Mouse (Mus musculus): Measurements from ENCODE around the gene Pms1.
"Not testable (repeated sequence)": the region's sequence is repeated elsewhere in the genome, so short reads cannot be mapped to it uniquely, and the experiment has no call there.

The Pms1 gene

GRCm38 (mm10) chr1:53296581-53297383 is at the start of gene Pms1, which contains the start of the genes Ormdl1 and Gm28778:
Gene Pms1 (minus strand): TSS chr1:53297018.
Gene Ormdl1 (plus strand): TSS chr1:53297095.
Gene Gm28778 (plus strand): TSS chr1:53297111.
- DNase-seq: peak; percentile 96 to 97

GRCm38 (mm10) chr1:53341071-53341470 is 44.3 kb upstream of the Pms1 start:
- DNase-seq: no peak

DNA sequence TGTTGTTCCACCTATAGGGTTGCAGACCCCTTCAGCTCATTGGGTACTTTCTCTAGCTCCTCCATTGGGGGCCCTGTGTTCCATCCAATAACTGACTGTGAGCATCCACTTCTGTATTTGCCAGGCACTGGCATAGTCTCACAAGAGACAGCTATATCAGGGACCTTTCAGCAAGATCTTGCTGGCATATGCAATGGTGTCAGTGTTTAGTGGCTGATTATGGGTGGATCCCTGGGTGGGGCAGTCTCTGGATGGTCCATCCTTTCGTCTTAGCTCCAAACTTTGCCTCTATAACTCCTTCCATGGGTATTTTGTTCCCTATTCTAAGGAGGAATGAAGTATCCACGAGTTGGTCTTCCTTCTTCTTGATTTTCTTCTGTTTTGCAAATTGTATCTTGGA is 40.6 kb upstream of the Pms1 start:
- not testable (repeated sequence) for DNase-seq

DNA sequence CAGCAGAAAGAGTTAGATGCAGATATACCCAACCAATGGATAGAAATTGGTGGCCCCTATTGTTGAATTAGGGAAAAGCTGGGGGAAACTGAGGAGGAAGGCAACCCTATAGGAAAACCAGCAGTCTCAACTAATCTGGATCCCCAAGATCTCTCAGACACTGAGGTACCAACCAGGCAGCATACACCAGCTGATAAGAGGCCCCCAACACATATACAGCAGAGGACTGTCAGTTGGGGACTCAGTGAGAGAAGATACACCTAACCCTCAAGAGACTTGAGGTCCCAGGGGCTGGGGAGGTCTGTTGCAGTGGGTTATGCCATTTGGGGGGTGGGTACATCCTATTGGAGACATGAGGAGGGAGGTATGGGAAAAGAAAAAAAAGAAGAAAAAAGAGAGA is 38.6 kb upstream of the Pms1 start:
- no peak for DNase-seq

DNA sequence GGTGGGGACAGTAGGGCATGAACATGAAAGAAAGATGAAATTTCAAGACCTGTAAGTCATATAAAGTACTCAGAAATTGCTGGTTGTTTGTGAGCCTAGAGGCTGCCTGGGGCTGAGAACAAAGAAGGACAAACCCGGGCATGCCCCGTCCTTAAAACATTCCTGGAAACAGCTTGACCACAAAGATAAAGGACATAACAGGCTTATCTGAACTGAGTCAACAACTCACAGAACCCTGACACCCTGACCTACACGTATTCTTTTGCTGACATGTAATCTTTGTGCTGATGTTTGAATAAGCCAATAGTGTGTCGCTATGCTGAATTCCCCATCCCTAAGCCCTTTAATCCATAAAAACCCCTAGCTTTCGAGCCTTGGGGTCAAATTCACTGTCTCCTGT is 36.7 kb upstream of the Pms1 start:
- not testable (repeated sequence) for DNase-seq

DNA sequence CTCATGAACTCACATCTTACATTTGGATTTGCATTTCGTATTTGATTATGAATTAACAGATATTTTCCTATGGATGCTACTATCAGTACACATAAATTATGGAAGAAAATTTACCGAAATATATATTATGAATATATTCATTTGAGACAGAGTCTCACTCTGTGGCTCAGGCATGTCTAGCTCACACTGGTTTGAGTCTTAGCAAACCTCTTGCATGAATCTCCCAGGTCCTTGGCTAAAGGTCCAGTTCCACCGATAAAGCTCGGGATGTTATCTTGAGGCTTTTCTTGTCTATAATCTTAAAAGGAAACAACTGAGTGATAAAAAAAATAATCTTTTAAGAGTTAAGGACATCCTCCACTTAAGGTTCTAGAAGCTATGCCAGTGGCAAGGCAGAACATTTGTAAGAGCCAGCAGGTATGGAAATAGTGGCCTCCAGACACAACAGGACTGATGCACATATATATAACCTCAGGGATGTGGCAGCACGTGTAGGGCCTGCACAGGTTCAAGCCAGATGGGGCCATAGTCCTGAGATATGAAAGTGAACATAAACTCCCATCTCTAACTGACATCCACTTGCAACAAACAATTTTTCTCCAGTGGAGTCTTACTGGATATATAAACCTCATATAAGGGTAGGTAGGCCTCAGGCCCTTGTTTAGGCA is 28.1 kb upstream of the Pms1 start:
- DNase-seq: no peak

DNA sequence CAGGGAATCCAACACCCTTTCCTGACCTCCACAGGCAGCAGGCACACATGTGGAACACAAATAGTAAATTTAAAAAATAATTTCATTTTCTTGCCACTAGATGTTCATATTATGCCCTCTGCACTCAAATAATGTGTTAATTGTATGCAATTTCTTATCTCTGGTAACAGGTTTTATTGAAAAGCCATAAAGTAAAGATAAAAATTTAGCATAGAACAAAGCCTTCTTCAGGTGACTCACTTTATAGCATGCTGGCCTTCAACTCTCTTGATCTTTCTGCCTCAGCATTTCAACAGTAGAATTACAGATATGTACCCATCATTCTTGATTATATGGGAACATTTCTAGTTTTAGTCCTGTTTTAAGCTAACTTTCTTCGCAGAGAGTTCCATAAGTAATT is 27.5 kb upstream of the Pms1 start:
- no peak for DNase-seq

- DNase-seq: no peak
Observed at GRCm38 (mm10) chr1:53323254-53323653, 26.4 kb upstream of the Pms1 start.

- DNase-seq: no peak
Observed at GRCm38 (mm10) chr1:53321662-53322344, 25.0 kb upstream of the Pms1 start.

DNA sequence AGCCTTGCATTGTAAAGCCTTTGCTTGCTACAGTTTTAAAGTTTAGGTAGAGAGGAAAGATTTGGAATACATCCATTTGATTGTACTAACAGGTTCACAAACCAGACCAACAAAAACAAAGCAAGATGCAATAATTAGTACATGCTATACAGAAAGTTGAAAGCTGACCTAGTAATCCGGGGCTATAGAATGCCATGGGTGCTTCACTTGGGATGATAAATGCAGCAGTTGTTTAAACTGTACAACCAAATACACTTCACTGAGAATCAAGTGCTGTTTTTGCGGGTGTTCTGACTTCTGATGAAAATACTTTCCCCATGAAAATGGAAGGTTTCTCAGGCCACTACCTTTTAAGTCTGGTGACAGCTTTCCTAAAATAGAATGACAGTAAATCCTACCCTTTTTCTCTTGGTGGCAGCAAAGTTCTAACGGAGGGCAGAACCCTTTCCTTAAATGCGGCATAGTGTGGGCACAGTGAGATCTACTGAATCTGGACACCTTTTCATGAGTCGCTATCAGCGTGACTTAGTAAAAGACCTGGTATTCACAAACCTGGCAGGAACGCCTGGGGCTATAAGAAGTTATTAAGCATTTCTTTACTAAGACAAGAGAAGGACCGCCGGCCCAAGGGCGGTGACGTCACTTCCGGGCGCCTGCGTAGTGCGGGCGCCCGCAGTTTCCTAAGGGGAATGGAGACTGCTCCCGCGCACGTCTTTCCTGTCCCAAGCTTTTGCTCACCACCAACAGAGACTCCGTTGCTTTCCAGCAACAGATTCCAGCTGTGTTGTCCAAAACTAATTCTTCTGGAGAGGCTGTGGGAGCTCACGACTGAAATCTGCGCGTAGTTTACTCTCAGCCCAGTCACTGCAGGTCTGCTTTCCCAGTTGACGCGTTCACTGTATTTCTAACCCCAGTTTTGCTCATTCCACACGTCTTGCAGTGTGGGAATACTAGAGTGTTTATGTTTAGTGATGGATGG is 16.5 kb upstream of the Pms1 start, which contains the start of gene Osgepl1:
TSS of gene Osgepl1 (plus strand) at position 636 of the 979 bp plus-strand sequence.
- DNase-seq: peak; percentile 84 to 94

DNA sequence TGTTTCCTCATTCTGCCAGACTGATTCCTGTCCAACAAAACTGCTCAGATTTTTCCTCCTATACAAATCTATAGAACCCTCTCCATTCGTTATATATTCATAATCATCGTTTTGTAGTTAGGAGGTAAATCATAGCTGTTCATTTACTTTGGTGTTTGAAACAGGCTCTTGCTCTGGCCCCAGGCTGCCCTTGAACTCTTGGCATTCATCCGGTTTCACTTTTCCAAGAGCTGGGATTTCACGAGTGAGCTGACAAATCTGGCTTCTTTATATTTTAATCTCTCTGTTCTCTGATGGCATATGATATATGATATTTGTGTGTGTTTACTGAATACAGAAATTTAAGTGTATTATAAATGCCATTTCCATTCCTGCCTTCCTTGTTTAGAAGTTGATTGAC is 3.7 kb upstream of the Pms1 start:
- DNase-seq: no peak

- no peak for DNase-seq
Observed at GRCm38 (mm10) chr1:53291197-53291596, 5.6 kb downstream of the Pms1 start.

GRCm38 (mm10) chr1:53272646-53273045 is 24.2 kb downstream of the Pms1 start:
- DNase-seq: peak; percentile 14 to 68

- no peak for DNase-seq
Observed at GRCm38 (mm10) chr1:53269901-53270300, 26.9 kb downstream of the Pms1 start.

GRCm38 (mm10) chr1:53264958-53265612 is 31.7 kb downstream of the Pms1 start:
- DNase-seq: not testable (repeated sequence)

- DNase-seq: no peak
Observed at GRCm38 (mm10) chr1:53226063-53226462, 70.8 kb downstream of the Pms1 start.

GRCm38 (mm10) chr1:53225616-53226015 is 71.2 kb downstream of the Pms1 start:
- DNase-seq: no peak

- DNase-seq: no peak
Observed at GRCm38 (mm10) chr1:53224775-53225174, 72.0 kb downstream of the Pms1 start.

- DNase-seq: no peak
Observed at GRCm38 (mm10) chr1:53210136-53210535, 86.7 kb downstream of the Pms1 start.

DNA sequence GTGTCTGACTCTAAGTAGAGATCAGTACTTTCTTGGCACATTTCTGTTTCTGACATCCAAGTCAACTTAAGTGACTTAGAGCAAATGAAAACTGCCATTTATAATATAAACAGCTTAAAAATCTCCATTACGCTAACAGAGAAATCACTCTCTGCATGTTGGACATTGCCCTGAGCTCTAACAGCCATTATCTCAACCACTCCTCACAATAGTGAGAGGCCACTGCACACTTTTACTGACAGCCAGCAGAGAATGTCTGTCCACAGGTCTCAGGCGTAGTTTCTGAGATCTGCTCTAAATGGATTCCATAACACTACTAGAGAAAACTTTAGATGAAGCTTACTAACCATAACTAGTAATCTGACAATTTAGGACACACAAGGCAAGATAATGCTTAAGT is 92.9 kb downstream of the Pms1 start:
- DNase-seq: no peak

DNA sequence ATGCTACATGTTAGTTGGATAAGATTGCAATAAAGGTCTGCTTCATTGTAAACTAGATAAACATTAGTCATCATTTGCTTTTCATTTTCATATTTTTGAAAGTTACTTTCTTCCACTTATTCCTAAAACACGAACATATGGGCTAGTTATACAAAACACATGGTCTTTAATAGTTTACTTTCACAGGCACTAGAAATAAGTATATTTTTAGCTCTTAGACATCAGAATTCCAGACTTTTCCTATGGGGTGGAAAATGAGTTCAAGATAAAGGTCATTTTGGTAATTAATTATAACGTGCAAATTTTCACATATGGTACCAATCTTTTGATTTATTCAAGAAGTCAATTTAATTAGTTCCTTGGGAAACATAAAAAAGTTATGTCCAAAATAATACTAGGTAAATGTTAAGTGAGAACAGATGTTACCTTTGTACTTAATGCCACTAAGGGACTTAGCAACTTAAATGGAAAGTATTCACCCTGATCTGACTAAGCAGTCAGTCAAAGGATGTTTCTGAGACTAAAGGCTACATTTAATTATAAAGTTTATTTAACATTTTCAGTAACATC is 95.1 kb downstream of the Pms1 start:
- DNase-seq: no peak

Measured in kidney, postnatal 36 days (tissue).